Mouse (Mus musculus): ENCODE data around the gene Mark2. TPM values are rescaled to one million over a fixed set of nuclear protein-coding genes. Genes with fewer than 3 reads are reported as not detected.

Mark2 gene
- polyA plus RNA-seq, 1 experiment from 2014 or later, result 57.7 TPM

DNA sequence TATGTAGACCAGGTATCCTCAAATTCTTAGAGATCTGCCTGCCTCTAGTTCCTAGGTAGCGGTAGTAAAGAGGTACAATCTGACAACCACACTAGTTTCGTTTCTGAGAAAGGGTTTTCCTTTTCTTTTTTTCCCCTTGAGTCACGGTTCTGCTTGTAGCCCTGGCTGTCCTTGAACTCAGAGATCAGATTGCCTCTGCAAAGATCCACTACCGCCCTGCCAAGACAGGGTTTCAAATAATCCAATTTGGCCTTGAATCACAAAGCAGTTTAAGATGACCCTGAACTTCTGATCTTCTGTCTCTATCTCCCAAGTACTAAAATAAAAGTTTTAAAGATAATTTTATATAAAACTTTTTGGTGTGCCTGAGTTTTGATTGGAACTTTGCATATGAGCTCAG is 23.9 kb downstream of the Mark2 start:
- 78% methylated on average over 4 of the region's 4 CpGs for WGBS
- H3K9ac ChIP-seq, result no peak overlapping the region

DNA sequence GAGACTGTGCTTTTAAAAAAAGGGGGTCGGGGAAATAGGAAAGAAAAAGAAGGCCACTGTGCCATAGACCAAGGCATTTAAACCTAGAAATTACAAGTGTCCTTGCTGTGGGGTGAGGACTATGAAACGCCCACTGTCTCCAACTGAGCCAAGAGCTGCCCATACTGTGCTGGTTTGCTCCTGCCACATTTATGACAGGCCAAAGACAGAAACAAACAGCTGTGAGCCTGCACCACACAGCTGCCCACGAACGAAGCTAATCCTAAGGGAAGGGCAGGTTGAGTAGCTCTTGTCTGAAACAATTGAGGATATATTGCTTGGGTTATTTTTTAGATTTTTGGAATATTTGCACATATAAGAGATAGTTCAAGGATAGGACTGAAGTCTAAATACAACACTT is 24.8 kb downstream of the Mark2 start:
- no peak overlapping the region for H3K9ac ChIP-seq
- ATAC-seq (ENCODE audit: insufficient read depth, low FRiP score, low read depth), result no peak
- peaks cover 16% of the 10 kb centered on the region for H3K4me1 ChIP-seq
- H3K27me3 ChIP-seq (replicated peaks), result no peaks in the 10 kb centered on the region
- no peak overlapping the region for H3K4me2 ChIP-seq
- H3K4me3 ChIP-seq (replicated peaks), result no peak overlapping the region
- H3K27ac ChIP-seq, result no peak overlapping the region
- WGBS, result 66% methylated on average over 4 of the region's 4 CpGs
- no peaks in the 10 kb centered on the region for H3K36me3 ChIP-seq
- no peaks in the 10 kb centered on the region for H3K9me3 ChIP-seq

More for the DNA sequence above, 23.9 kb downstream of the Mark2 start:
- H3K4me2 ChIP-seq, result no peak overlapping the region
- H3K9me3 ChIP-seq, result no peaks in the 10 kb centered on the region
- peaks cover 16% of the 10 kb centered on the region for H3K4me1 ChIP-seq
- ATAC-seq (ENCODE audit: insufficient read depth, low FRiP score, low read depth), result no peak
- no peak overlapping the region for H3K4me3 ChIP-seq (replicated peaks)
- no peak overlapping the region for H3K27ac ChIP-seq
- H3K27me3 ChIP-seq (replicated peaks), result no peaks in the 10 kb centered on the region
- H3K36me3 ChIP-seq, result no peaks in the 10 kb centered on the region

GRCm38 (mm10) chr19:7315587-7315984 is 26.1 kb downstream of the Mark2 start:
- no peak for ATAC-seq (ENCODE audit: insufficient read depth, low FRiP score, low read depth)
- no peak overlapping the region for H3K9ac ChIP-seq
- no peaks in the 10 kb centered on the region for H3K9me3 ChIP-seq
- no peak overlapping the region for H3K4me3 ChIP-seq (replicated peaks)
- H3K4me2 ChIP-seq, result no peak overlapping the region
- no peaks in the 10 kb centered on the region for H3K27me3 ChIP-seq (replicated peaks)
- peaks cover 27% of the 10 kb centered on the region for H3K4me1 ChIP-seq
- no peak overlapping the region; the same call in 1 of the 2 replicates for H3K27ac ChIP-seq
- WGBS, result 86% methylated on average over 4 of the region's 4 CpGs
- no peaks in the 10 kb centered on the region for H3K36me3 ChIP-seq

- Histone ChIP-seq H3K9me3 (no peaks in the 10 kb centered on the region), H3K4me2 (no peak overlapping the region), H3K9ac (no peak overlapping the region), H3K4me3 (replicated peaks) (no peak overlapping the region), H3K36me3 (no peaks in the 10 kb centered on the region), H3K4me1 (peaks cover 32% of the 10 kb centered on the region), H3K27me3 (replicated peaks) (no peaks in the 10 kb centered on the region), H3K27ac (no peak overlapping the region; the same call in 1 of the 2 replicates)
- ATAC-seq (ENCODE audit: insufficient read depth, low FRiP score, low read depth), result no peak
- 67% methylated on average over 8 of the region's 8 CpGs for WGBS
These were observed 26.6 kb downstream of the Mark2 start for GRCm38 (mm10) chr19:7314976-7315586.

DNA sequence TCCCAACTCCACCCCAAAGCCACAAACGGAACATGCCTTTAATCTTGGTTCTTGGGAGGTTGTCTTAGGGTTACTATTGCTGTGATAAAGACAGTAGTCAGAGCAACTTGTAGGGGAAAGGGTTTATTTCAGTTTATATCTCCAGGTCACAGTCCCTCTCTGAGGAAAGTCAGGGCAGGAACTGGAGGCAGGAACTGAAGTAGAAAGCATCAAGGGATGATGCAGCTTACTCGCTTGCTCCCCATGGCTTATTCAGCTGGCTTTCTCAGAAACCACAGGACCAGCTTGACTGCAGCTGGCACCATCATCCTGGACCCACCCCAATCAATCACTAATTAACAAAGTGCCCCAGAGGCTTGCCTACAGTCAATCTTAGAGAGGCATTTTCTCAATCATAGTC is 28.0 kb downstream of the Mark2 start:
- Histone ChIP-seq H3K4me1 (peaks cover 44% of the 10 kb centered on the region), H3K36me3 (no peaks in the 10 kb centered on the region), H3K4me3 (replicated peaks) (no peak overlapping the region), H3K9ac (no peak overlapping the region), H3K27me3 (replicated peaks) (no peaks in the 10 kb centered on the region), H3K9me3 (no peaks in the 10 kb centered on the region), H3K27ac (no peak overlapping the region), H3K4me2 (no peak overlapping the region)
- WGBS, result 79% methylated on average over 2 of the region's 2 CpGs
- no peak for ATAC-seq (ENCODE audit: insufficient read depth, low FRiP score, low read depth)

GRCm38 (mm10) chr19:7311306-7311705 is 30.4 kb downstream of the Mark2 start:
- no peak overlapping the region for H3K4me3 ChIP-seq (replicated peaks)
- WGBS, result 36% methylated on average over 10 of the region's 10 CpGs
- peak overlapping the region; percentile 38 for H3K4me2 ChIP-seq
- no peaks in the 10 kb centered on the region for H3K27me3 ChIP-seq (replicated peaks)
- no peaks in the 10 kb centered on the region for H3K36me3 ChIP-seq
- peaks cover 64% of the 10 kb centered on the region for H3K4me1 ChIP-seq
- H3K9ac ChIP-seq, result no peak overlapping the region
- no peak for ATAC-seq (ENCODE audit: insufficient read depth, low FRiP score, low read depth)
- peak overlapping the region; percentile 85 for H3K27ac ChIP-seq
- no peaks in the 10 kb centered on the region for H3K9me3 ChIP-seq

DNA sequence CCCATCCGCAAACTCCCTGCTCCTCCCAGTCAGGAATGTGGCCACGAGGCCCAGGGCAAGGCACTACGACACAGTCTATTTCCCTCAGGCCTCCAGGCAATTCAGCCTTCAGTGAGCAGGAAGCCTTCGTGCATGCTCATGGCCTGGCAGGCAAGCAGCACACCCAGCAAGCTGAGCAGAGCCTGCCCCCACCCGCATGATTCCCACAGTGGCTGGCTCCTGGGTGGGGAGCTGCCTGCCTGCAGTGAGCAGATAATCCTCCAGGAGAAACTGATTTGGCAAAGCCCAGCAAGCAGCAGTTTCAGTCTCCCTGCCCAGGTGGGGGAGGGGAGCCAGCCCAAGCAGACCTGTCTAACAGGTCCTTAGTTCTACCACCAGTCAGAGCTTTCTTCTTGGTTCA is 31.0 kb downstream of the Mark2 start:
- peak overlapping the region; percentile 85 for H3K27ac ChIP-seq
- WGBS, result 23% methylated on average over 5 of the region's 5 CpGs
- H3K9ac ChIP-seq, result no peak overlapping the region
- no peak overlapping the region for H3K4me3 ChIP-seq (replicated peaks)
- H3K4me1 ChIP-seq, result peaks cover 70% of the 10 kb centered on the region
- peak; percentile 87 for ATAC-seq (ENCODE audit: insufficient read depth, low FRiP score, low read depth)
- no peaks in the 10 kb centered on the region for H3K27me3 ChIP-seq (replicated peaks)
- H3K36me3 ChIP-seq, result no peaks in the 10 kb centered on the region
- no peaks in the 10 kb centered on the region for H3K9me3 ChIP-seq
- 0 out of 2 replicates have a peak overlapping the region, but pooled peaks have one; percentile 38 for H3K4me2 ChIP-seq

DNA sequence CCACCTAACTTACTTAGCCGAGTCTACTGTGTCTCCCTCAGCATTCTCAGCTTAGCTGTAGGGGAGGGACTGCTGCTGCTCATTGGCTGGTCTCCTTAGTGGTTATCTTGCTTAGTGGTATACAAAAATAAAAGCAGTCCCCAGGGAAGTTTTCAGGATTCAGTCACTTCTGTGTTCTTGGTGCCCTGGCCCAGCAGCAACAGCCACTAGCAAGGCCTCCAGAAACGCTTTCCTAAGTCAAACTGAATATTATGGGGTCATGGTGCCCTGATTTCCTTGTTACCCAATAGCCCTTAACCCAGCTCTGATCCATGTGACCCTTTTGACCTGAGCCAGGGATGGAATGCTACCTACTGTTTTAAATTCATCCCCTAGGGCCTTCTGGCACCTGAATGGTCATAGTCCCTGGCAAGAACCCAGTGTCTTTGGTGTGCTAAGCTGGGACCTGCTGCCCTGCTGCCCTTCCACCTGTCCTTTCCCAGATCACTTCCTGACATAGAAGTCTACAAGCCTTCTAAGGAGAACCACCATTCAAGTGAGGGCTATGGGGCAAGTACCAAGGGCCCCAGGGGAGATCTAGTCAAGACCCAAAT is 31.8 kb downstream of the Mark2 start:
- no peak overlapping the region for H3K4me3 ChIP-seq (replicated peaks)
- H3K4me1 ChIP-seq, result peaks cover 69% of the 10 kb centered on the region
- ATAC-seq (ENCODE audit: insufficient read depth, low FRiP score, low read depth), result no peak
- WGBS, result 63% methylated on average over 2 of the region's 2 CpGs
- H3K27me3 ChIP-seq (replicated peaks), result no peaks in the 10 kb centered on the region
- no peak overlapping the region for H3K9ac ChIP-seq
- H3K27ac ChIP-seq, result peak overlapping the region; percentile 85
- no peaks in the 10 kb centered on the region for H3K9me3 ChIP-seq
- H3K36me3 ChIP-seq, result no peaks in the 10 kb centered on the region
- H3K4me2 ChIP-seq, result no peak overlapping the region; the same call in 1 of the 2 replicates

- 30% methylated on average over 8 of the region's 8 CpGs for WGBS
- ATAC-seq (ENCODE audit: insufficient read depth, low FRiP score, low read depth), result peak; percentile 68
- no peaks in the 10 kb centered on the region for H3K36me3 ChIP-seq
- no peak overlapping the region for H3K9ac ChIP-seq
- H3K4me3 ChIP-seq (replicated peaks), result no peak overlapping the region
- H3K4me1 ChIP-seq, result peaks cover 71% of the 10 kb centered on the region
- no peak overlapping the region for H3K4me2 ChIP-seq
- H3K27ac ChIP-seq, result peak overlapping the region; percentile 89
- no peaks in the 10 kb centered on the region for H3K27me3 ChIP-seq (replicated peaks)
- H3K9me3 ChIP-seq, result no peaks in the 10 kb centered on the region
These were observed 33.5 kb downstream of the Mark2 start for GRCm38 (mm10) chr19:7307995-7308770.

DNA sequence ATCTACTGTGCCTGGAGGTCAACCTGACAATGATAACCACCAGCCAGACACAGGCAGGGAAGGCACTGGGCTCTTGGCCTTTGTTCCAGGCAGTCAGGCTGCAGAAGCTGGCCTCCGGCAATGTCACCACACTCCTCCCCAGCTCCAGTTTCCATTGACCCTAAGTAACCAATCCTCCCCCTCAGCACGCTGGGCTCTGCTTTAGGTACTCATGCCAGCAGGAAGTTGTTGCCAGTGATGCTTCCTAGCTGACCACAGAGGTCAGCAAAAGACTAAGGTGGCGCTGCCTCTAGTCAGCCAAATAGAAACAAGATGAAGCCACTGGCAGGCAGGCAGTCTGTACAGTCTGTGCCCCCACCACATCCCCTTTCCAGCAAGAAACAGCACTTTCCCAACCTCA is 34.7 kb downstream of the Mark2 start:
- H3K36me3 ChIP-seq, result no peaks in the 10 kb centered on the region
- peaks cover 77% of the 10 kb centered on the region for H3K4me1 ChIP-seq
- no peaks in the 10 kb centered on the region for H3K27me3 ChIP-seq (replicated peaks)
- 38% methylated on average over 3 of the region's 3 CpGs for WGBS
- H3K9ac ChIP-seq, result no peak overlapping the region
- no peak overlapping the region for H3K4me3 ChIP-seq (replicated peaks)
- no peak for ATAC-seq (ENCODE audit: insufficient read depth, low FRiP score, low read depth)
- peak overlapping the region; percentile 89 for H3K27ac ChIP-seq
- H3K4me2 ChIP-seq, result no peak overlapping the region
- no peaks in the 10 kb centered on the region for H3K9me3 ChIP-seq

DNA sequence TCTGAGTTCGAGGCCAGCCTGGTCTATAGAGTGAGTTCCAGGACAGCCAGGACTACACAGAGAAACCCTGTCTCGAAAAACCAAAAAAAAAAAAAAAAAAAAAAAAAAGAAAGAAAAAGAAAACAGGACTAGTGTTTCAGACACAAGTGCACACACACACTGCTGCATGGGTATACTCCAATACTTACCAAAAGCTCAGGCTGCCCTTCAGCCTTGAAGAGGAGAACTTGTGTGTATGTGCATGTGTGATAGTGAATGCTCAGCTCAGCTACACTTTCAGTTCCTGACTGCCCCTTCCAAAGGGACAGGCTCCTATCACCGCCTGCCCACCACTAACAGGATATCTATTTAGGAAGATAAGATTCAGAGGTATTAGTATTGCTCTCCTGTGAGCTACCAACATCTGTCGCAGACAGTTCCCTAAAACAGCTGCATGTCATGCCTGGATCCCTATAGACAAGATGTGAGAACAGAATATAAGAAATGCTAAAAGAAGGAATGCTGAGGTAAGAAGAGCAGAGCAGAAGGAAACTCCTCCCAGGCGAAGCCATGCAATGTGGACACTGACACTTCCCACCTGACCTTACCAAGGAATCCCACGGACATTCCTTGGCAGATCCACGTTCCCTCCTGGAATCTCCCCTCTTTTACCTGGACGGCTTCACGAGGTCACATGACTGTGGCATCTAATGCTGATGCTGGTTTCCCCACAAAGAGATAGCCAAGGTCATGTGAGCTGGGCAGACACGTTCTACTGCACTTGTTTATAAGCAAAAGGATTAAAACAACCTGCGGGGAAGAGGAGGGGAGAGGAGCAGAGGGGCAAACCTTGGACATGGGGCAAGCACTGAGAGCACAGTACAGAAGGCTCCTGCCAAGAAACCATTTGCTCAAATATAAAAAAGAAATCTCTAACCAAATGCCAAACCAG is 36.0 kb downstream of the Mark2 start:
- Histone ChIP-seq H3K9ac (no peak overlapping the region), H3K9me3 (no peaks in the 10 kb centered on the region), H3K4me3 (replicated peaks) (no peak overlapping the region), H3K27ac (peak overlapping the region; percentile 89; the same call in 1 of the 2 replicates), H3K4me2 (no peak overlapping the region), H3K36me3 (no peaks in the 10 kb centered on the region), H3K27me3 (replicated peaks) (no peaks in the 10 kb centered on the region), H3K4me1 (peaks cover 67% of the 10 kb centered on the region)
- no peak for ATAC-seq (ENCODE audit: insufficient read depth, low FRiP score, low read depth)
- WGBS, result 56% methylated on average over 10 of the region's 11 CpGs

Measured in stomach, embryonic 15.5 days (tissue).